Mouse (Mus musculus) heart, postnatal 14 days (tissue): ENCODE results near the gene 1810037I17Rik. TPM values are rescaled to one million over a fixed set of nuclear protein-coding genes. Genes with fewer than 3 reads are reported as not detected.

Experiments used
- DNase-seq, 2 experiments: peaks; one replicate each; pipeline ENCODE4 v3.0.0; 2021 to 2022
- intact Hi-C: fragments of 180-260 bp; cut with DNase I; formaldehyde crosslinking; loops from one replicate; pipeline ENCODE4 v1.15.1; 2025
- long read RNA-seq, 2 experiments: library from polyadenylated mRNA; stranded (forward); transcript quantifications; one replicate each; pipeline ENCODE4 v2.0.0; 2021
- total RNA-seq, 2 experiments: library from RNA; stranded (reverse); gene quantifications; 2 replicates each; pipeline ENCODE4 v1.2.3; 2021

1810037I17Rik gene
- total RNA-seq, result 10 to 100 TPM; 85.8 to 97.7 TPM
- long read RNA-seq, experiment 1, transcript 1810037I17Rik-201 (2 exons, 1,160 nt), result major isoform, 52 of 54 reads
- long read RNA-seq, experiment 1, partial matches to known transcripts, result 0 of 54 reads
- long read RNA-seq, experiment 1, other reads (novel, unspliced or antisense), result 2 of 54 reads
- long read RNA-seq, experiment 2, transcript 1810037I17Rik-201 (2 exons, 1,160 nt), result major isoform, 44 of 44 reads
- long read RNA-seq, experiment 2, partial matches to known transcripts, result 0 of 44 reads
- long read RNA-seq, experiment 2, other reads (novel, unspliced or antisense), result 0 of 44 reads

DNA sequence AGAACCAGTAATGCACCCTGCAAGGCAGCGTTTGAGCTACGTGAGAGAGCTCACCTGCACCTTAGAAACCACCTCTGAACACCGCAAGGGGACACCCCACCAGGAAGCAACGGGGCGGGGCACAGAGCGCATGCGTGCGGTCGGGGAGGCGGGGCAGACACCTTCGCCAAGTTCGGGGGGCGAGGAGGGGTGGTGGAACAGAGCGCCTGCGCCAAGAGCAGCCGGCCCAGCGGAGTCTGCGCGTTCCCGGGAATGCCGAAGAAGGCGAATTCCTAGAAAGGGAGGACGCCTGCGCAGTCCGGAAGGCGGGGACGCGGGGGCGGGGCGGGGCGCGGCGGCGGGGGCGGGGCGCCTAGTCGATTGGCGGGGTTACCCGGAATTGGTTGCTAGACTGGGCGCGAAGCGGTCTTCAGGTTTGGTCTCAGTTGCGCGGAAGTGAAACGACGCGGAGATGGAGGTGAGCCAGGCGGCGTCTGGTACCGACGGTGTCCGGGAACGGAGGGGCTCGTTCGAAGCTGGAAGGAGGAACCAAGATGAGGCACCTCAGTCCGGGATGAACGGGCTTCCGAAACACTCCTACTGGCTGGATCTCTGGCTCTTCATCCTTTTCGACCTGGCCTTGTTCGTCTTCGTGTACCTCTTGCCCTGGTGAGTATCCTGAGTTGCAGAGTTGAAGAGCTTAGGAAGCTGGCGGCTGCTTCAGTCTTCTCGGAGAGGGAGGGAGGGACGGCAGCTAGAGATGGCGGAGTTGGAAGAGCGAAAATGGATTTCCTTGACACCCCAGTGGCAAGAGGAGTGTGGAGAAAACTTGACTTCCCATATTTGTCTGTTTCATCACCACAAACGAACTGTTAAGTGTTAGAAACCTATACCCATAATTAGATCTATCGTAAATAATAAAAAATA, at the start of gene 1810037I17Rik:
TSS of gene 1810037I17Rik (plus strand) at position 195 of the 906 bp plus-strand sequence.
- peak; percentile 97 to 98 for DNase-seq
- intact Hi-C loops, result no loop called here

DNA sequence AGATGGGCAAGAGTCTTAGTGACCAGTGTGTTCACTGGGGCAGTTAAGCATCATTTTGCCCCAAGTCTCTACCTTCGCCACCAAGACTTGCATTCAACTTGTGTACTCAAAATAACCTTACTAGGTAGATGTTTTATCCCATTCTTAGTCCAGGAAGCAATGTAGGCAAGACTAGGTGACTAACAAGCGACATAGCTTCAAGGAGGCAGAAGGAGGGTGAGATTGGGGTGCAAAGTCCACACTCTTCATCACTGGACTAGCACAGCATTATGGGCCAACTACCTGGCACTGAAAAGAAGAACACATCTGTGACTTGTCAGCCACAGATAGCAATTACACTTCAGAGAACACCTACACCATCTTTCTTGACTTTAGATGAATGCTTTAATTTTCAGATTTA, 47.1 kb upstream of the 1810037I17Rik start:
- intact Hi-C loops, result no loop called here

DNA sequence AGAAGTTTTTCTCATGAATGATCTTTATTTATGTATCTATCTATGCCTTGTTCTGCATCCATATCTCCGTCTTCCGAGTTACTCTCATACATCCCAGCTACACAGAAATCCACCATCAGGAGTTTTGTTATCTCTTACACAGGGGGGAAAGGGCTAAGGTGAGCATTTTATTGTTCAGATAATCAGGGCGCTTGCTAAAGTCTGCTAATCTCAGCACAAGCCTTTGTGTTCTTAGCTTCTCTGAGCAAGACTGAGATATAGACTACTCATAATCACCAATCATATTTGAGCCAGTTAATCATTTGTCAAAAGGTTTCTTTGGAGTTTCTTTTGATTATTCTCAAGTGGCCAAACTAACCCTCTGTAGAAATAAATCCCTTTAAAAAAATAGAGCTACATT, 46.5 kb upstream of the 1810037I17Rik start:
- intact Hi-C loops, result no loop called here
- DNase-seq, result no peak

More for the DNA sequence above, 47.1 kb upstream of the 1810037I17Rik start:
- DNase-seq, result no peak

DNA sequence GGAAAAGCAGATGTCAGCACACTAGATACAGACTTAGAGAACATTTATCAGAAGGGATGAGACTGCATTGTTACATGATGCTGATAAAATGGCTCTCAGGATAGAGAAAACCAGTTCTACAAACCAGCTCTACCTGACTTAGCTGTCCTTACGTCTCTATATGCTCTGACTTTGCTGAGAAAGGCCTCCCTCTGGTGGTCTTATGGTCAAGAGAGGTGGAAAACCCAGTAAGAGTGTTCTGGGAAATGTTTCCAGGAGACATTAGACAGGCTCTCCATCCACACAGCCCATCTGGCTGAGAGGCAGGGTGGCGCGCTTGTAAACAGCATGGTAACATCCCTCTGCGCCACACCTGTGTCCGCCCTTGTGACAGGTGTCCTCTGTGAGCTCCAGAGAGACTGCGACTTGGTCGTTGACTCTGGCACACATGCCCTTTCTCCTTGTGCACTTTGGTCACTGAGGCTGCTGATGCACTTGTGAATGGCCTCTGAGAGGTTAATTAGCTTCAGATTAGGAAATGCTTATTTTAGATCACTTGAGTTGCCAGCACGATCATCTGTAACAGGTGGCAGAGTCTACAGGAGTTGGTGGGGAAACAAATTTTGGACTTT, 45.2 kb upstream of the 1810037I17Rik start:
- intact Hi-C loops, result no loop called here
- no peak for DNase-seq

DNA sequence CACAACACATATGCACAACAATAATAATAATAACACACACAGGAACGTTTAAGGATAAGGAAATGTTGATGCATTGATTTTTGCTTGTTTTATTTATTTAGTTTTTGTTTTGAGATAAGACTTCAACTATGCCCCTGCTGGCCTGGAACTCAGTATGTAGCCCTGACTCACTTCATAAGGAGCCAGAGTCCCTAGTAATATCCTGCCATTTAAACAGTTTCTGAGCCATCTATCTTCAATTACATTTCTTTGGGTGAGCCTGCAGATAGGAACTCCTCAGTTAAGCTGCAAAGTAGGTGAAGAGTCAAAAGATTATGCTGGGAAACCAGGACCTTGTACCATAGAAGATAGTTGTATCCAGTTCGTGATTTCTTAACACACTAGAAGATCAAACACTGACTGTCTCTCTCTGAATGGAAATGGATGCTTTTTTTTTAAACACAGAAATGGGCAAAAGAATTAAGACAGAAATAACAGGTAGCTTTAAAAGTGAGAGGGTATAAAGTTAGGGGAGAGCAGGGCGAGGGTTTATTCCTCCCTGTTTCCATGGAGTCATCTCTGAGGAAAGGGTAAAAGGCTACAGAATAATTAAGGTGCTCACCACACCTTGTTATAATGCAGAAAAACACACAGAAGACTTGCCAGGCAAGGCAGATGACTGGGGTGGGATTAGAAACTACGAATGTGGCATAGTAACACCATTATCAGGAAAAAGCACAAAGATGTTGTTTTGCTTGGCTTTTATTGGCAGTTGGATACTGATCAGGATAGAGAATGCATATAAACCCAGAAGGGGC, 36.3 kb upstream of the 1810037I17Rik start:
- DNase-seq, result no peak
- intact Hi-C loops, result no loop called here

- no peak for DNase-seq
- intact Hi-C loops, result no loop called here
Observed at GRCm38 (mm10) chr3:122888371-122888819, 35.6 kb upstream of the 1810037I17Rik start.

GRCm38 (mm10) chr3:122894772-122895171, 29.2 kb upstream of the 1810037I17Rik start, which contains the start of gene Fabp2:
TSS of gene Fabp2 (plus strand) at chr3:122895072.
- intact Hi-C loops, result no loop called here
- DNase-seq, result no peak

GRCm38 (mm10) chr3:122895189-122895731, 28.7 kb upstream of the 1810037I17Rik start:
- intact Hi-C loops, result no loop called here
- no peak for DNase-seq

DNA sequence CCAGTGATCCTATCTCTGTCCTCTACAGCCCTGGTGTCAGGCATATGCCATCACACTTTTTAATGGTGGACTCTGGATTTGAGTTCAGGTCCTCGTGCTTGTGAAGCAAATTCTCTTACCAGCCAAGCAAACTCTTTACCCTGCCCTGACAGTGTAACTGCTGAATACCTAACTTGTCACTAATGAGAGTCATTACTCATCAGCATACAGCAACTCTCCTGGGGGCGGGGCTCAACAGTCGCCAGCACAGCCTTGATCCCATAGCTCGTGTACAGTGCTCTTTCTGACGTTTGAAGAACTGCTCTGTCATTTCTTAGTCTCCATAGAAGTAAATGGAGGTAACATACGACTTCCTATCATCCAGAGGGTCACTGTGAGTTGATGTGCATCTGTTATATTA, 25.7 kb upstream of the 1810037I17Rik start:
- DNase-seq, result no peak
- intact Hi-C loops, result no loop called here

GRCm38 (mm10) chr3:122903746-122904433, 20.1 kb upstream of the 1810037I17Rik start:
- intact Hi-C loops, result loop anchor here (1.0 to 5.0 kb wide), 3 partner anchors 117 to 256 kb away; no protein-coding TSS in a partner anchor
- peak; percentile 13 to 61 for DNase-seq

DNA sequence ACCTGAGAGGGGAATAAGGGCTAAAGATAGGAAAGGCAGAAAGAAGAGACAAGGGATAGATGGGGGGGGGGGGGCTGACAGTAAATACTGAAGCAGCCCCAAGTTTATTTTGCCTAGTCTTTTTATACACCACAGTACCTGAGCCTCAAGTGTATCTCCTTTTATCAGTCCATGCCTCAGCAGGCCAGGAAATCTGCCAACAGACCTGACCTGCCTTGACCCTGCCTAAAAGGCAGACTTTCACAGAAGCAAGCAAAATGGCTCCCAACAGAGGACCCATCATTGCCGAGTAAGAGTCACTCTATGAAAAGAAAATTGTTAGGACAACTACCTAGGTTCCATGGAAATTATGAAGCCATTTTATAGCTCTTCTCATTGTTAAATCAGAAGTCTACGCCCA, 16.2 kb upstream of the 1810037I17Rik start:
- DNase-seq, result no peak
- intact Hi-C loops, result no loop called here

- DNase-seq, result no peak
Observed at GRCm38 (mm10) chr3:122915493-122915892, 8.5 kb upstream of the 1810037I17Rik start.

GRCm38 (mm10) chr3:122916191-122916680, 7.8 kb upstream of the 1810037I17Rik start:
- no peak for DNase-seq
- intact Hi-C loops, result no loop called here

More at GRCm38 (mm10) chr3:122915493-122915892, 8.5 kb upstream of the 1810037I17Rik start:
- intact Hi-C loops, result no loop called here

DNA sequence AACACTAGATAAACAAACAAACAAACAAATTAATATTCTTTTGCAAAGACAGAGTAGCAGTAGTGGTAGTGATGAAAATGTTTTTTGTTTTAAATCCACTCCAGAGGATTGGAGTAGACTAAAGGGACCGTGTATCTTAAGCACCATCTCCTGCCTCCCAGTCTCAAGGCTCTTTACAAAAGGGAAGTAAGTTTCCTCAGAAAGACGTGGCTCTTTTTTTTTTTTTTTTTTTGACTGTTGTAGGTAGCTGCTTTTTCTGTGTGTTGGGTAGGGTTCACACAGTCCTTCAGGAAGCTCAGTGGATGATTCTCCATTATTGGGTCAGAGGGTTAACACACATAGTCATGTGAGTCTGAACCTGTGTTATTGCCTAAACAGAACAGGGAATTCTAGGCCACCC, 5.3 kb upstream of the 1810037I17Rik start:
- intact Hi-C loops, result no loop called here
- DNase-seq, result no peak

GRCm38 (mm10) chr3:122919260-122919659, 4.7 kb upstream of the 1810037I17Rik start, which contains the start of gene Gm10959:
TSS of gene Gm10959 (minus strand) at chr3:122919360.
- intact Hi-C loops, result no loop called here
- no peak for DNase-seq

DNA sequence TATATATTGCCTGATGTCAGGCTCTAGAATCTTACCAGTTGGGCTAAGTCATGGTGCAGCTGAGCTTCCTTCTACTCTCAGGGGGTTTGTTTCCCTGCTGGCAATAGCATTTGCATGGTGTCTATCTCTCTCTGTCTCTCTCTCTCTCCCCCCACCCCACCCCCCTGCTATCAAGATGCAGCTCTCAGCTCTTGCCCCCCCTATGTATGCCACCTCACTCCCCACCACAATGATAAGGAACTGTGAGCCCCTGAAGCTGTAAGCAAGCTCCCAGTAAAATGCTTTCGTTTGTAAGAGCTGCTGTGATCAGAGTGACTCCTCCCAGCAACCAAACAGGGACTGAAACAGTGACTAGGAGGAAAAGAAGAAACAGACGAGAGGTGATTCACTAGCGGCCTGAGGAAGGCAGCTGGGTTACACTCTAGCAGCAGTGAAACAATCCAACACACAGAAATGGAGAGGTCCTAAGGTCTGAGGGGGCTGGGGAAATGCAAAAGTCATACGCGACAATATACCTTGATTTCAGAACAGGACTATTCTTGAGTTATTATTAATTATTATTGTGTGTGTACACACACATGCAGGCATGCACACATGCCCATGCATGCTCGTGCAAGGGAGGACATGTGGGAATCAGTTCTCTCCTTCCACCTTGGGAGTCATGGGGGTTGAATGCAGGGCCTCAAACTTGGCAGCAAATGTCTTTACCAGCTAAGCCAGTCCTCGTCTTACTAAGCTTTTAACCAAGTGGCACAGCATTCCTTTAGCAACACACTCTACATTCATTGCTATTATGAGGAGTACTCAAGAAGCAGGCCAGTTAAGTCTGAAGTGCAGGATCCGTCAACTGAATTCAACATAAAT, 3.2 kb upstream of the 1810037I17Rik start:
- no peak for DNase-seq
- intact Hi-C loops, result no loop called here

DNA sequence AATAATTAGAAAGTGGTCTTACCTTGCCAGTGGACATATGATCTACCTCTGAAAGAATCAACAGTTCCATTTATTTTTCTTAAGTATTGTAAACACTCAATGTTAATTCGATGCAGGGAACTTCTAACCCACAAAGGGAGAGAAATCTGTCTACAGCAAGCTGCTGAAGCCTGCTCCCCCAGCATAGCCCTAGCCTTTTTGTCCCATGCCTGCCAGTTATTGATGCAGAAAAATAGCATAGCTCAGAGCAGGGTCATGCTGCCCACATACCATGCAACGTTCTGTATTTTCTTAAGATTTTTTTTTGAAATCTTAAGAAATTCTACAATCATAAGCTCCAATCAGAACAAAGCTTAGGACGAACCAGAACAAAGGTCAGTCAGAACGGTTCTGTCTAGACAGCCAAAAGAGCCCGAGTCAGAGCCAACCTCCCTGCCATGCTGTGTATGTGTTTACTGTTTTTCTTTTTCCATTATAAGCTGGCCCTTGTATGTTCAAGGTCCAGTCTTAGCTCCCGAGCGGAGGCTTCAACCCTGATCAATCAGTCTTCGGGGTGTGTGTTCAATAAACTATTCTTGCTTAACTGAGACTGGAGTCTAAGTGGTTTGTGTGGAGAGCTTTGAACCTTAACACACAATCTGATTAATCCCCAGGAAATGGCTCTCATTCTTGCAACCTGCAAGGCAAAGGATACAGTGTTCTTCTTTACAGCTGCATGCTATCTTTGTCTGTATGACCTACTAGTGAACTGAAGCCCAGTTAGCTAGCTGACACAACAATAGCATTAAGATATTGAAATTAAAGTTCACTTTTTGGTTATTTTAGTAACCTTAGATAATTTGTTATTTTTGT, 2.1 kb upstream of the 1810037I17Rik start:
- no peak for DNase-seq
- intact Hi-C loops, result no loop called here
